Mouse (Mus musculus): ENCODE measurements around the gene Paqr4.

Paqr4 gene

DNA sequence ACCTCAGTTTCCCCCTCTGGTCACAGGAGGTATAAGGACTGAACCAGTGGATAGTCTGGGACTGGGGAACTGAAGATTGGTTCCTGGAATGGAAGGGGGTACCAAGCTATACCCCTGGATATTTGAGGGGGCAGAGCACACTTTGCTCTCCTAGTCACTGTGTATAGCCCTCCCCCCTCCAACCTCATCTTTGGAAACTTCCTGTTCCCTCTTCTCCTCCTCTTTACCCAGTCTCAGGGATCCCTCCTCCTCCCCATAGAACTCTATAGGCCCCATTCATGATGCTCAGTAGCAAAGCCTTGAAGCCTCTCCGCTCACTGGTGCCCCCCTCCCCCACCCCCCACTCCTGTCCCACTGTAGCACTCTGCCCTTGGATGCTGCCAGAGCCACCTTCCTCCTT, 21.2 kb downstream of the Paqr4 start:
- no peak for TF ChIP-seq GATA4 (IDR thresholded peaks at IDR 0.05; ENCODE audit: insufficient replicate concordance, low read length)

- no peak for TF ChIP-seq GATA4 (IDR thresholded peaks at IDR 0.05; ENCODE audit: insufficient replicate concordance, low read length)
These were observed 23.7 kb downstream of the Paqr4 start for GRCm38 (mm10) chr17:23717003-23717402.

DNA sequence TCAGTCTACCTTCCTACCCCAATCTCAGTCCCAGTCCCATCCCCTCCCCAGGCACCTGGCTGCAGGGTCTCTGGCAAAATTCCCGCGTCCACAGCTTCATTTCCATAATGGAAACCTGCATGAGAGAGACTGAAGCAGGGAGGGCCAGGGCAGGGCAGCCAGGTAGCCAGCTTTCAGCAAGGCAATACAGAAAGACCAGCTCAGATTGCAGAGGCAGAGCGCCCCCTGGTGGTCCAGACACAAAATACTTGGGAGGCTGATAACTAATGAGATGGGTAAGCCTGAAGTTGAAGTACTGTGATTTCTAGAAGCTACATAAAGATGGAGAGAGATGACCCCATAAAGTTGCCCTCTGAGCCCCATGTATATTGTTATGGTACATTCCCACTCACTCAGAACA, 34.5 kb downstream of the Paqr4 start:
- TF ChIP-seq GATA4 (IDR thresholded peaks at IDR 0.05; ENCODE audit: insufficient replicate concordance, low read length) = no peak; the same call in 1 of the 2 replicates

DNA sequence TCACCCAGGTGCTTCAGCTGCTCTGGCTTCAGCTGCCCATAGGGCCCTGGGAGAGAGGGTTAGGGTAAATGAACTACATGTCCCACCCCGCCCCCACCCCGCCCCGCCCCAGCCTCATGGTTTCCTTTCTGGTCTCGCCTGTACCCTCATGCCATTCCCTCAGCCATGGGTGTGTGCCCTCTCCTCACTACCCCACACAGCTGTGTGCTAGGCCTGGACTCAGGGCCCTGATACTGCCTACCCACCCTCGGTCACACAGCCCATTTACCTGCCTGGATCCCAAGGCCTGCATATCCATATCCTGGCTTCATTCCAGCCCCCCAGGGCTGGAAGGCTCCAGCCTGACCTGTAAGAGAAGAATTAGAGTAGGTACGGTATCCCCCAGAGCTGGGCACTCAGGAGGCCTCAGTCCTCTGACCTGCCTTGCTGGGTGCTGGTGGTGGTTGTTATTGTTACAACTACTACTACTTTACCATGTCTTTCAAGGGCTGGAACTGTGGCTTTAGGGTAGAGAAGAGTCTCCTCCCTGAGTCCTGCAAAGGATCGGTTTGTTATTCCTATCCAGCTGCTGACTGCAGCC, 35.1 kb downstream of the Paqr4 start:
- no peak for TF ChIP-seq GATA4 (IDR thresholded peaks at IDR 0.05; ENCODE audit: insufficient replicate concordance, low read length)

DNA sequence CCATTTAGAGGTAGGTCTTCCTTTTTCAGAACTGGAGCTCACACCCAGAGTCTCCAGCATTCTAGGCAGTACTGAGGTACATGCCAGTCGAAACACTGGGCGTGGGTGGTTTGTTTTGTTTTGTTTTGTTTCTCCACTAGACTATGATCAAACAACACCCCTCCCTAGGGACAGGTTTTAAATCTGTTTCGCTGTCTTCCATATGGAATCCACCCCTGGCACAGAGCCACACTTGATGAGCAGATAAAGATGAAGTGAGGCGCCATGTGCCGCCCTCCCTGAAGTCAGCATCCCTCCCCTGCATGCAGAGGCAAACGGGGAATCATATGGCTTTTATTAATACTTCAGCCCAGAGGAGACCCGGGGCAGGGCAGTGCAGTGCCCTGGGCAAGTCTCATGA, 35.9 kb downstream of the Paqr4 start:
- no peak for TF ChIP-seq GATA4 (IDR thresholded peaks at IDR 0.05; ENCODE audit: insufficient replicate concordance, low read length)

- TF ChIP-seq GATA4 (IDR thresholded peaks at IDR 0.05; ENCODE audit: insufficient replicate concordance, low read length) = no peak
These were observed 37.4 kb downstream of the Paqr4 start for GRCm38 (mm10) chr17:23703301-23703700.

DNA sequence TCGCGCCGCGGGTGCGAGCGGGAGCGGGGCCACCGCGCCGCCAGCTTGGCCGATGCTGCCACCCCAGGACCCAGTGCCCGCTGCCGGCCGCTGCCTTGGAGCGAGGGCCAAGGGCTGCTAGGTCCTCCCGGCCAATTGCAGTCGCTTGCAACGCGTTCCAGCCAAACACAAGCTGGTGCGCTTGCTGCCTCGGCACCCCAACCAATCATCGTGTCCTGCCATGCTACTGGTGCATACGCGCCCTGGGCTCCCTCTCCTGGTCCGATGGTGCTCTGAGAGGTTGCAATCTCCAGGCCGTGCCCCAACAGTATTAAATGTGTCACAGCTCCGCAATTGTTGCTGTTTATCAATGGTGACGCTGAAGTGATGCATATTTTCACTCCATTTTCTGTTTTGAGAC, 40.6 kb downstream of the Paqr4 start:
- TF ChIP-seq GATA4 (IDR thresholded peaks at IDR 0.05; ENCODE audit: insufficient replicate concordance, low read length) = no peak

DNA sequence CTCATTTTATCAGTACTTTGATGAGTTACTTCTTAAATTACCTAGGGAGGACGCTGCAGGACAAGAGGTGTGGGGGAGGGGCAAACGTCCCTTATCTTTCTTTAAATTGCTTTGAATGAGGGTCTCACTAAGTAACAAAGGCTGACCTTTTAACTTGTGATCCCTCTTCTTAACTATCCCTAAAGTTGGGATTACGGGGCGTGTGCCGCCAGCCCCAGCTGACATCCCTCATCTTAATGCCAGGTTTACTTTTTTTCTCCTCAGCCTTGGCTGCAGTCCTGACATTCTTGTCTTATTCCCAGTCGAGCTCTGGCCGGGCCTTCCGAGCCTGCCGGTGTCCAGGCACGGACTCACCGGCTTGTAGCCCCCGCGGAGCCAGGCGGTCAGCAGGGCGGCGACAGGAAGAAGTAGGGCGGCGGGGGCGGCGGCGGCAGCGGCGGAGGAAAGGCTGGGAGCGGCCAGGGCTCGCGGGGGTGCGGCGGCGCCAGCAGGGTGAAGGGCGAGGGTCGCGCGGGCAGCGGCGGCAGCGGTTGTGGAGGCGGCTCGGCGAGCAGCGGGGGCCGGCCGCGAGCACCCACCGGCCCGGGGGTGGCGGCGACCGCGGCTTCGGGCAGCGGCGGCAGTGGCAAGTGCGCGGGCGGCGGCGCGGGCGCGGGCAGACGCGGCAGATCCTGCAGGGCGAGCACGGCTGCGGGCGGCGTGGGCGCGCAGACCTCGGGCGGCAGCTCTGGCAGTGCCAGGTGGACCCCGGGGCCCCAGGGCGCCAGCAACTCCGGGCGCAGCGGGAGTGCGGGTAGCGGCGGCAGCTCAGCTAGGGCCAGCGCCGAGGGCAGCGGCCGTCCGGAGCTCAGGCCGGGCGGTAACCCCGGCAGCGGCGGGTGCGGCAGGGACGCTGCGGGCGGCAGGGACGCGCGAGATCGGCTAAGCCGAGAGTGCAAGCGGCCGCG, 41.3 kb downstream of the Paqr4 start:
- no peak for TF ChIP-seq GATA4 (IDR thresholded peaks at IDR 0.05; ENCODE audit: insufficient replicate concordance, low read length)

DNA sequence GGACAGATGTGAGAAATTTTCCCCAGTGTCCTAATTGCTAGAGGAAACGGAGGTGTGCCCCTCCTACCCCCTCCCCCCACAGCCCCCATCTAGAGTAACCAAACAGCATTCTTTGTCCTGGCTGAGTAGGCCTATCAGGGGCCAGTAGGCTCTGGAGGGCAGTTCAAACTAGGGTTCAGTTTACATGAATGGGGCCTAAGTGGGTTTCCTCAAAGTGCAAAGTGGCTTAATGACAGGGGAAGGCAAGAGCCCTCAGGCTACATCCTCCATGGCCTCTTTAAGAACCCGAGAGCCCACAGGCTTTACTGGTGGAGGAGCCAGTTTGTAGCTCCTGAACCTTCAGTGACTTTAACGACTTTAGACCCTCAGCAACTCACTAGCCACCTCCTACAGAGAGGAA, 44.9 kb downstream of the Paqr4 start:
- TF ChIP-seq GATA4 (IDR thresholded peaks at IDR 0.05; ENCODE audit: insufficient replicate concordance, low read length) = no peak

DNA sequence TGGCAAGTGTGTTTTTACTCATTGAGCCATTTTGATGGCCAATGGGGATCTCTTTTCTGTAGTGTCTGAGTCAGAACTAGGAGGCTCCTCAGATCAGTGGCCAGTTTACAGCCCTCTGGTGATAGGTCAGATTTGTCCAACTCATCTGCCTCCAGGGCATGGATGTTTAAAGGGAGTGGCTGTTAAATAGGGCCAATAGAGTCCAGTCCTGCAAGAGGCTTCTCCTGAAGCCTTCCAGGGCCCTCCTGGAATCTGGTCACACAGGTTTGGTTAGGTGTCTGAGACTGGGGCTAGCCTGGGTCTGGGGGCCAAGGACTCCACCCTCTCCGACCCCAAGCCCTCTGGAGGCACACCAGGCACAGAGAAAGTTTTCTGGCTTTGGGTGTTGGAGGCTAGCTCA, 46.2 kb downstream of the Paqr4 start:
- TF ChIP-seq GATA4 (IDR thresholded peaks at IDR 0.05; ENCODE audit: insufficient replicate concordance, low read length) = no peak
